Mouse (Mus musculus) kidney, embryonic 14.5 days (tissue): Measurements from ENCODE around the gene Pcca. TPM values are rescaled to one million over a fixed set of nuclear protein-coding genes. Genes with fewer than 3 reads are reported as not detected.

Experiments used
- ATAC-seq: fragments of 200-750 bp; cut with Nextera tagmentation; 2 replicates; pipeline ENCODE4 v1.8.0; 2017; ENCODE audit warnings: moderate number of reproducible peaks, mild to moderate bottlenecking, moderate TSS enrichment, moderate library complexity; ENCODE audit not compliant: low FRiP score, low TSS enrichment
- H3K27ac ChIP-seq: fragments of 300-500 bp; sonication (generic); 2 replicates; pipeline ENCODE4 v1.5.1; 2014; ENCODE audit warnings: low read depth, mild to moderate bottlenecking, low read length, moderate library complexity, mixed read lengths
- H3K27me3 ChIP-seq: fragments of 300-500 bp; sonication (generic); 2 replicates; pipeline ENCODE4 v1.6.1; 2014; ENCODE audit warnings: mild to moderate bottlenecking, low read length; ENCODE audit not compliant: control insufficient read depth, insufficient read depth
- H3K36me3 ChIP-seq: fragments of 300-500 bp; sonication (generic); 2 replicates; pipeline ENCODE4 v1.6.1; 2014; ENCODE audit warnings: low read length, mixed read lengths; ENCODE audit not compliant: control insufficient read depth, insufficient read depth
- H3K4me1 ChIP-seq: fragments of 300-500 bp; sonication (generic); 2 replicates; pipeline ENCODE4 v1.6.1; 2014; ENCODE audit warnings: low read length, mixed read lengths; ENCODE audit not compliant: control insufficient read depth, insufficient read depth
- H3K4me2 ChIP-seq: fragments of 300-500 bp; sonication (generic); replicated peaks from 2 replicates; pipeline ENCODE4 v1.6.1; 2014; ENCODE audit warnings: low read depth, mild to moderate bottlenecking, low read length
- H3K4me3 ChIP-seq: fragments of 300-500 bp; sonication (generic); 2 replicates; pipeline ENCODE4 v1.5.1; 2014; ENCODE audit warnings: mild to moderate bottlenecking, low read length
- H3K9ac ChIP-seq: fragments of 300-500 bp; sonication (generic); 2 replicates; pipeline ENCODE4 v1.6.1; 2014; ENCODE audit warnings: low read depth, mild to moderate bottlenecking, low read length, moderate library complexity
- H3K9me3 ChIP-seq: fragments of 300-500 bp; sonication (generic); 2 replicates; pipeline ENCODE4 v1.6.1; 2016; ENCODE audit warnings: low read length; ENCODE audit not compliant: control insufficient read depth
- WGBS: fragments of 180-500 bp; shearing (Covaris S2); extraction: QIAGEN DNeasy Blood & Tissue Kit; methylation state at CpG from one replicate; pipeline ENCODE4 v1.1.7; 2014; 5-methylcytosine and 5-hydroxymethylcytosine counted together
- polyA plus RNA-seq: library from polyadenylated mRNA; unstranded; fragments of >200 nt; fragmentation: Nextera tagmentation; extraction: Ambion mirVana; gene quantifications from 2 replicates; pipeline ENCODE4 v1.2.1, GENCODE M21; 2014

Gene Pcca
- polyA plus RNA-seq, 1 experiment from 2014 or later, result 20.5 TPM

DNA sequence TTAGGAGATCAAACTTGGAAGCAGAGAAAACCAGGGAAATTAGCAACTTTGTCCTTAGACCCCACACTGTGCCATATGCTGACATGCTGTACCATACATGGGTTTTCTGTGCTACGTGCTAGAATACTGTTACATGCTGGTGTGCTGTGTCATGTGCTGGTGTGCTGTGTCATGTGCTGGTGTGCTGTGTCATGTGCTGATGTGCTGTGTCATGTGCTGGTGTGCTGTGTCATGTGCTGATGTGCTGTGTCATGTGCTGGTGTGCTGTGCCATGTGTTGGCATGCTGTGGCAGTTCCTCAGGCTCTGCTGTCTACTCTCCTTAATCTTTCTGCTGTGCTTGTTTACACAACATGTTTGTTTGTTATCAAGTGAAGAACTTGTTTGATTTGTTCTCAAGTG lies 157.4 kb downstream of the Pcca start:
- Histone ChIP-seq H3K4me2 (no peak overlapping the region), H3K36me3 (no peaks in the 10 kb centered on the region), H3K9me3 (no peaks in the 10 kb centered on the region), H3K27ac (no peak overlapping the region), H3K4me1 (no peaks in the 10 kb centered on the region), H3K27me3 (no peaks in the 10 kb centered on the region), H3K4me3 (no peak overlapping the region), H3K9ac (no peak overlapping the region)
- WGBS, result 89% methylated on average over 1 of the region's 1 CpGs
- no peak for ATAC-seq

DNA sequence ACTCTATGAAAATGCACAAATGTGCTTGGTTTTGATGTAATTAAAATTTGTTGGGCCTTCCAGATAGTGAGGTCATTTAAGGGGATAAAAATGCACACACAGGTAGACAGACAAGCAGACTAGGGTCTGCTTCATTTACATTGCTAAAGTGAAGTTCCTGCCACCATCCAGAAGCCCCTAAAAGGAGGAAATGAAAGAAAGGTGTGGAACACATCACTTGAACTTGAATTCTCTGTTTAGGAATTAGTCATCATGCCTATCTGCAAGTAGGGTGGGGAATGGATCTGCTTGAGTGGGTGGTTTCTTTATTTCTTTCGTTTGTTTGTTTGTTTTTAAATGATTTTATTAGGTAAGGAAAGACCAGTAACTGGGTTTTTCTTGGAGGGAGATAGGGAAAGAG lies 166.2 kb downstream of the Pcca start:
- ATAC-seq, result no peak
- no peak overlapping the region for H3K9ac ChIP-seq
- no peaks in the 10 kb centered on the region for H3K9me3 ChIP-seq
- H3K4me3 ChIP-seq, result no peak overlapping the region
- H3K27me3 ChIP-seq, result no peaks in the 10 kb centered on the region
- 68% methylated on average over 1 of the region's 1 CpGs for WGBS
- no peaks in the 10 kb centered on the region for H3K36me3 ChIP-seq
- H3K4me1 ChIP-seq, result no peaks in the 10 kb centered on the region
- no peak overlapping the region for H3K4me2 ChIP-seq
- H3K27ac ChIP-seq, result no peak overlapping the region

DNA sequence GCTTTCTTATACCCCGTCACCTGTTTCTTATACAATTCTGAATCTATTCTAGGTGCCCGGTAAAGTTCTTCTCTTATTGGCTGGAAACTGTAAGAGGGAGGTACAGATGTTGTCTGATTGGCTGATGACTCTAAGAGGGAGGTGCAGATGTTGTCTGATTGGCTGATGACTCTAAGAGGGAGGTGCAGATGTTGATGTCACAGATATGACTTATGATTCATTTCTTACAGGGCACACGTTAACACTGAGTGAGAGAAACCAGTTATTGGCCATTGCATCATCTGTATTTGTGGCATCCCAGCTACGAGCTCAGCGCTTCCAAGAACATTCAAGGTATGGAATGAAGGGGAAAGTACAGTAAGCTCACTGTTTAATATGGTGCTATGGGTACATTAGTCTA lies 179.7 kb downstream of the Pcca start:
- no peak overlapping the region for H3K27ac ChIP-seq
- no peaks in the 10 kb centered on the region for H3K36me3 ChIP-seq
- no peak for ATAC-seq
- no peaks in the 10 kb centered on the region for H3K4me1 ChIP-seq
- WGBS, result 94% methylated on average over 5 of the region's 5 CpGs
- no peak overlapping the region for H3K9ac ChIP-seq
- no peaks in the 10 kb centered on the region for H3K9me3 ChIP-seq
- H3K4me3 ChIP-seq, result no peak overlapping the region
- no peaks in the 10 kb centered on the region for H3K27me3 ChIP-seq
- H3K4me2 ChIP-seq, result no peak overlapping the region

DNA sequence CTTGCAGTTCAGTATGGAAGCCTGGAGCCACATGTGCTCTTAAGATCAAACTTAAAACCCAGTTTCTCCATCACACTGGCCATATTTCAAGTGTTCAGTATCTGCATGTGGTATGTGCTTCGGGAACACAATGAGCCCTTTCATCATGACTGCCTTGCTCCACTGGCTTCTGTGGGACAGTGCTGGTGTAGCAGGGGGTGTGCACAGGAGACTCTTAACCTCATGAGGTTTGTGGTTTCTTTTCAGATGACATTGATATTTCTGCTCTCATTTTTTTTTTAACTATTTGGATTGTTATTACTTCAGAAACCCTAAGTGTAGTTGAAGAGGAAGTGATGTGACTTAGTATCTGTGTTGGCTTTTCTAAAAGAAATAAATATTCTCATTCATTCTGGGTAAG lies 180.8 kb downstream of the Pcca start:
- no peaks in the 10 kb centered on the region for H3K36me3 ChIP-seq
- H3K9me3 ChIP-seq, result no peaks in the 10 kb centered on the region
- no peak for ATAC-seq
- H3K27ac ChIP-seq, result no peak overlapping the region
- H3K9ac ChIP-seq, result no peak overlapping the region
- H3K4me1 ChIP-seq, result no peaks in the 10 kb centered on the region
- no peaks in the 10 kb centered on the region for H3K27me3 ChIP-seq
- H3K4me3 ChIP-seq, result no peak overlapping the region
- 61% methylated on average over 1 of the region's 1 CpGs for WGBS
- H3K4me2 ChIP-seq, result no peak overlapping the region

DNA sequence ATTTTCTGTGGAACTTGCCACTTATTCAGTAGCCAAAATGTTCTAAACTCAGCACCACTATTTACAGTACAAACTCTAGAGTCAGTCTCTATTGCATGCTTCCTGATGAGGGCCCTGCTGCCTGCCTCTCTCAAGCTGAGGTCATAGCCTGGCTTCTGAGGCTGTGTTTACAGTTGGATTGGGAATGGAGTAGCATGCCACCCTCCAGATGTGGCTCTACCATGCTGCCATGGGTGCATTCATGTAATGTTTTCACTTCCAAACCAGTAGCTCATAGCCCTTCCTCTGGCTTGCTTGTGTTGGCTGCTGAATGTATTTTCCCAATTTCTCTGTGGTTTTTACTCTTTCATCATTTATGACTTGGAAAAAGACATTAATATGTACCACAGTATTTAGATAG lies 181.9 kb downstream of the Pcca start:
- H3K4me2 ChIP-seq, result no peak overlapping the region
- H3K27ac ChIP-seq, result no peak overlapping the region
- H3K36me3 ChIP-seq, result no peaks in the 10 kb centered on the region
- no peak for ATAC-seq
- no peak overlapping the region for H3K4me3 ChIP-seq
- no peaks in the 10 kb centered on the region for H3K27me3 ChIP-seq
- no peak overlapping the region for H3K9ac ChIP-seq
- H3K9me3 ChIP-seq, result no peaks in the 10 kb centered on the region
- H3K4me1 ChIP-seq, result no peaks in the 10 kb centered on the region

DNA sequence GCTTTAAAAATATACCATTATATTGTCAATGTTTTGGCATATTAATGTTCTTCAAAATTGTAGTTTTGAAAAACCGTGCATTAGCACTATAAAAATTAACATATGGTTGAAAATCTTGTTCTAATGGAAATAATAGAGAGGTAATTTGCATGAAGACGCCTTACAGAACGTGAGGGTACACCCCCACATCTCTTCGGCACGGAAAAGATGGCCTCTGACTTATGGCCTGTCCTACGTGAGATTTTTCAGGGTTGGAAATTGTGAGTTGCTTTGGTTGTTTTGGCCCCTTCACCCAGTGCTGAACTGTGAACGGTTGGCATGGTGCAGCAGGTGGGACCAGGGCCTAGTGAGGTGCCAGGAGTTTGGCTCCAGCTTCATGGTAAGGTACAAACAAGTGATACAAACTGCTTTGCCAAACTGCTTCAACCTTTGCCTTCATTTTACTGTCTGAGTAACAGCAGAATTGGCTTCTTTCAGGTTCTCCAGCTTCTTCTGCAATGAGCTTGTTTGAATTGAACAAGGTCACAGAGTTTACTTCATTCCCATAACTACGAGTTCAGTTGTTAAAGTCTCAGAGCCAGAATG lies 185.5 kb downstream of the Pcca start:
- Histone ChIP-seq H3K4me1 (no peaks in the 10 kb centered on the region), H3K4me2 (no peak overlapping the region), H3K36me3 (no peaks in the 10 kb centered on the region), H3K4me3 (no peak overlapping the region), H3K27me3 (no peaks in the 10 kb centered on the region), H3K27ac (no peak overlapping the region), H3K9me3 (no peaks in the 10 kb centered on the region), H3K9ac (no peak overlapping the region)
- no peak for ATAC-seq
- WGBS, result 84% methylated on average over 8 of the region's 8 CpGs

DNA sequence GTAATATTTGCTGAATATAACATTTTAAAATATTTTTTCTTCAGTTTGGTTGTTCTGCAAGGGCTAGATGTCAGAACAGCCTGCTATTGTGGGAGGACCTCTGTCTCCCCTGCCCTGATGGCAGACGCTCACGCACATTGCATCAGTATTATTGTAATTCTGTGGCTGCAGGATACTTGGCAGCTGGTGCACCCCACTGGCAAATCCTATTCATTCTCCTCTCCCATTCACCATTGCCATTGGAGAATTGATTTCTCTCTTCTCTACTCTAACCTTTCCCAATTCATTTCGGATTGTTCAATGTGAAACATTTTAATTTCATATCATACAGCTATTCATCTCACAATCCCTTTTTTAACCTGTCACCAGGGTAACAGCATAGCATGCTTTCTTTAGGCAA lies 186.9 kb downstream of the Pcca start:
- no peak for ATAC-seq
- Histone ChIP-seq H3K27me3 (no peaks in the 10 kb centered on the region), H3K9ac (no peak overlapping the region), H3K36me3 (no peaks in the 10 kb centered on the region), H3K27ac (no peak overlapping the region), H3K4me3 (no peak overlapping the region), H3K4me1 (no peaks in the 10 kb centered on the region), H3K9me3 (no peaks in the 10 kb centered on the region), H3K4me2 (no peak overlapping the region)
- 49% methylated on average over 3 of the region's 3 CpGs for WGBS

DNA sequence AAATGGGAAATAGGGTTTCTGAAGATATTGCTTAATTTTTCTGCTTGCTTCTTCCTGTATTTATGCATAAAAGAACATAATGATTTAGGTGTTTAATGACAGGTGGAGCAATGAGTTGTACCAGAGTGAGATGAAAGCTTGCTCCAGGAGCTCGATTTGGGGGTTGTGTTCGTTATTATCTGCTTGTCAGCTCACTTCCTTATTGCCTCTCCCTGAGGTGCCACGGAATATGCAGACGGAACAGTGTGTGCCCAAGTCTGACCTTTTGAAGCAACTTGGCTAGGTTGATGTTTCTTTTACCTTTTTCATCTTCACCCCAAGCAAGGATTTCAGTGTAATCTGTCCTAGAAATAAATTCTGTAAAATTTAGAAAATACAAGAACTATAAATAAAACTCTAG lies 187.6 kb downstream of the Pcca start:
- ATAC-seq, result no peak
- Histone ChIP-seq H3K27me3 (no peaks in the 10 kb centered on the region), H3K9ac (no peak overlapping the region), H3K4me3 (no peak overlapping the region), H3K9me3 (no peaks in the 10 kb centered on the region), H3K27ac (no peak overlapping the region), H3K4me1 (no peaks in the 10 kb centered on the region), H3K36me3 (no peaks in the 10 kb centered on the region), H3K4me2 (no peak overlapping the region)
- 22% methylated on average over 4 of the region's 4 CpGs for WGBS

DNA sequence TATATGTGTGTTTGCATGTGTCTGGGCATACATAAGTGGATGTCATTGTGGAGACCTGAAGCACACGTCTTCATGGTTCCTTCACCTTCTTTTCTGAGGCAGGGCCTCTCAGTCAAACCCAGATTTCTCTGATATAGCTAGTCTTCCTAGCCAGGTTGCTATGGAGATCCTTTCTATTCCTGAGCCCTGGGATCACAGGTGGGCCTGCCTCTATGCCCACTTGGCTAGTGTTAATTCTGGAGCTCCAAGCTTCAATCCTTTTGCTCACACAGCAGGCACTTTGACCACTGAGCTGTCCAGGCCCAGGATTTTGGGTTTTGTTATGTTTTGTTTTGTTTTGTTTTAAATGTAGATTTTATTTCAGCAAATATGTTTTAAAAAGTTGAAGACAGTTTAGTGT lies 192.3 kb downstream of the Pcca start:
- no peak for ATAC-seq

More for the DNA sequence above, 192.3 kb downstream of the Pcca start:
- Histone ChIP-seq H3K36me3 (no peaks in the 10 kb centered on the region), H3K4me2 (no peak overlapping the region), H3K27ac (no peak overlapping the region), H3K27me3 (no peaks in the 10 kb centered on the region), H3K9me3 (no peaks in the 10 kb centered on the region), H3K4me3 (no peak overlapping the region), H3K4me1 (no peaks in the 10 kb centered on the region), H3K9ac (no peak overlapping the region)
- WGBS, result 83% methylated on average over 1 of the region's 1 CpGs
